Mouse (Mus musculus) ES-Bruce4 (cell line): ENCODE measurements around the gene Dennd4c. TPM values are rescaled to one million over a fixed set of nuclear protein-coding genes. Genes with fewer than 3 reads are reported as not detected.
A peak's percentile ranks its signal among the peaks of the same experiment; 100 is the strongest.

ENCODE experiments used
- H3K27ac ChIP-seq: 2 replicates; pipeline ENCODE4 v1.5.1; 2012; ENCODE audit warnings: low read length, inconsistent platforms; ENCODE audit not compliant: insufficient read depth
- H3K27me3 ChIP-seq: 2 replicates; pipeline ENCODE4 v1.6.1; 2012; ENCODE audit warnings: mild to moderate bottlenecking, low read length, inconsistent platforms; ENCODE audit not compliant: control insufficient read depth, poor library complexity, insufficient read depth, severe bottlenecking
- H3K36me3 ChIP-seq: 2 replicates; pipeline ENCODE4 v1.6.1; 2012; ENCODE audit warnings: inconsistent platforms, mild to moderate bottlenecking, low read length, moderate library complexity; ENCODE audit not compliant: control insufficient read depth, poor library complexity, insufficient read depth, severe bottlenecking
- H3K4me1 ChIP-seq: one replicate; pipeline ENCODE4 v1.8.1; 2011; ENCODE audit warnings: low read length; ENCODE audit not compliant: control insufficient read depth, insufficient read depth
- H3K4me3 ChIP-seq: 2 replicates; pipeline ENCODE4 v1.5.1; 2011; ENCODE audit warnings: low read depth, mild to moderate bottlenecking, low read length
- H3K9ac ChIP-seq: 2 replicates; pipeline ENCODE4 v1.6.1; 2012; ENCODE audit warnings: low read depth, mild to moderate bottlenecking, inconsistent platforms; ENCODE audit not compliant: poor library complexity, severe bottlenecking
- H3K9me3 ChIP-seq: replicated peaks from 2 replicates; pipeline ENCODE4 v1.6.1; 2012; ENCODE audit warnings: mild to moderate bottlenecking, low read length, inconsistent platforms; ENCODE audit not compliant: control insufficient read depth, poor library complexity, insufficient read depth, severe bottlenecking
- CTCF ChIP-seq: IDR thresholded peaks from one replicate; pipeline ENCODE4 v1.8.1; 2011; ENCODE audit warnings: low read depth, low read length
- EP300 ChIP-seq: IDR thresholded peaks from 2 replicates; pipeline ENCODE4 v1.6.1; 2011; ENCODE audit warnings: low read depth, low read length; ENCODE audit not compliant: insufficient read depth
- POLR2A ChIP-seq: IDR thresholded peaks from one replicate; pipeline ENCODE4 v1.8.1; 2011; ENCODE audit warnings: low read length; ENCODE audit not compliant: insufficient read depth
- polyA plus RNA-seq: library from polyadenylated mRNA; stranded (reverse); fragments of >200 nt; gene quantifications from 2 replicates; pipeline ENCODE4 v1.2.4, GENCODE M21; 2011; ENCODE audit warnings: low read depth; ENCODE audit not compliant: missing spikeins, insufficient read depth, insufficient read length

Dennd4c gene
- polyA plus RNA-seq, 1 experiment: 27.5 TPM

- H3K4me3 ChIP-seq: no peak overlapping the region
- TF ChIP-seq POLR2A (no peak), EP300 (no peak), CTCF (no peak)
- no peak overlapping the region for H3K27ac ChIP-seq
- H3K27me3 ChIP-seq: 0 out of 2 replicates have a peak, but pooled peaks cover 1% of the 10 kb centered on the region
- H3K9ac ChIP-seq: no peak overlapping the region
- H3K9me3 ChIP-seq: no peaks in the 10 kb centered on the region
- H3K4me1 ChIP-seq: peaks cover 2% of the 10 kb centered on the region
- H3K36me3 ChIP-seq: no peaks in the 10 kb centered on the region
These were observed 115.7 kb downstream of the Dennd4c start for GRCm38 (mm10) chr4:86864087-86864486.

DNA sequence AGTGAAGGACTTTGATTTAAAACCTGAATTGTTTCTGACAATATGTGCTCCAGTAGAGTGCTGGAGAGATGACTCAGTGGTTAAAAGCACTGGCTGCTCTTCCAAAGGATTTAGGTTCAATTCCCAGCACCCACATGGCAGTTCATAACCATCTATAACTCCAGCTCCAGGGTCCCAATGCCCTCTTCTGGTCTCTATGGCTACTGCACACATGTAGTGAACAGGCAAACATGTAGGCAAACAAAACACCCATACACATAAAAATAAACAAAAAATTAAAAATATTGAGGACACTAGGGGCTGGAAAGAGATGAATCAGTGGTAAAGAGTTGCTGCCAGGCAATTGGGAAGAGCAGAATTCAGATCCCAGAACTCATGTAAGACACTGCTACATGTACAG lies 123.6 kb downstream of the Dennd4c start:
- no peak overlapping the region for H3K27ac ChIP-seq
- no peaks in the 10 kb centered on the region for H3K36me3 ChIP-seq
- H3K9ac ChIP-seq: no peak overlapping the region
- peaks cover 7% of the 10 kb centered on the region for H3K27me3 ChIP-seq
- no peaks in the 10 kb centered on the region; the same call in 1 of the 2 replicates for H3K9me3 ChIP-seq
- no peak overlapping the region for H3K4me3 ChIP-seq
- no peaks in the 10 kb centered on the region for H3K4me1 ChIP-seq
- TF ChIP-seq POLR2A (no peak), EP300 (no peak), CTCF (no peak)

DNA sequence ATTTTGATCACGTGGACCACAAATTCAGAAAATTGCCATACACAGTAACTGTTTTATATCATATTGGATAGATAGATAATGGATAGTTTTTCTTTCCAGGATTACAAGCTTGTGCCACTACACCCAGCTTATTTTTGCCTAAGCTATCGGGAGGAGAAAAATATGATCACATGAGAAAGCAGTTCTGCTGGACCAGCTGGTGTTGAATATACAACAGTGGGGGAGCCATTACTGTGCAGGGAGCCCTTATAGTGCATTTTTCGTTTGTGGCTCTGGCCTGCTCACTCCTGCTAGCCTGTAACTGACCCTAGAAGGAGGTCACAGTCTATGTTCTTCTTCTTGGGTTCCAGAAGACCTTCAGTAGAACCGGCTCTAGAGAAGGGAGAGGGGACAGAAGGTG lies 124.7 kb downstream of the Dennd4c start:
- Histone ChIP-seq H3K9me3 (no peaks in the 10 kb centered on the region; the same call in 1 of the 2 replicates), H3K36me3 (no peaks in the 10 kb centered on the region), H3K27ac (no peak overlapping the region), H3K27me3 (peaks cover 7% of the 10 kb centered on the region), H3K4me3 (no peak overlapping the region), H3K4me1 (no peaks in the 10 kb centered on the region), H3K9ac (no peak overlapping the region)
- no peak for TF ChIP-seq EP300
- no peak for TF ChIP-seq POLR2A
- TF ChIP-seq CTCF: no peak

DNA sequence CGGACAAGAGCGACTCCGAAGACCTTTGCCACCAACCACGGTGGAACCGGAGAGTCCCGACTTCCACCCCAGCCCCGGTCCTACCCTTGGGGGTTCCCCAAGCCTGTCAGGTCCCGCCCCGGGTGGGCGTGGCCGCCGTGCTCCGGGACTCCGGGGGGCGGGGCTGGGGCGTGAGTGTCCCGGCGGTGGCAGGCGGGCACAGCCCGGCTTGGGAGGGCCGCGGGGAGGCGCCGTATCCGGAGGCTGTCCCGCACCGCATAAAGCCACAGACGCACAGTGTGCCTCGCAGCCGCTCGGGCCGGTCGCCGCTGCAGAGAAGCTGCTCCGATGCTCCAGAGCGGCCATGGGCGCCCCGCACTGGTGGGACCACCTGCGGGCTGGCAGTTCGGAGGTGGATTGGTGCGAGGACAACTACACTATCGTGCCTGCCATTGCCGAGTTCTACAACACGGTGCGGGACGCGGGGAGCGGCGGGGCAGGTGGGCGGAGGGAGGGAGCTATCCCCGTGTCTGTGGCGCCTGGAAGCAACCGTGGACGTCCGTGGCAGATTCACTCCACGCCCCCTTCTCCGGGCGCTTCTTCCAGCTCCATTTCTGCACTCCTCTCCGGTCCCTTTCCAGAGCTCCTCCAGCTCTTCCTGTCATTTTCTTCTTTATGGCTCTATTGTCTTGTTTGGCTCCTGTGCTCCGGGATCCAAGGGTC lies 125.9 kb downstream of the Dennd4c start, which contains the start of gene Acer2:
Gene Acer2 (plus strand): TSS at position 251 of the 702 bp plus-strand sequence.
- no peak for TF ChIP-seq CTCF
- TF ChIP-seq POLR2A: peak; percentile 46
- Histone ChIP-seq H3K9ac (peak within 1 kb of the TSS; percentile 46), H3K27me3 (peaks cover 4% of the 10 kb centered on the region), H3K4me1 (no peaks in the 10 kb centered on the region), H3K36me3 (no peaks in the 10 kb centered on the region), H3K9me3 (no peaks in the 10 kb centered on the region; the same call in 1 of the 2 replicates), H3K4me3 (peak within 1 kb of the TSS; percentile 89), H3K27ac (no peak within 1 kb of the TSS)

DNA sequence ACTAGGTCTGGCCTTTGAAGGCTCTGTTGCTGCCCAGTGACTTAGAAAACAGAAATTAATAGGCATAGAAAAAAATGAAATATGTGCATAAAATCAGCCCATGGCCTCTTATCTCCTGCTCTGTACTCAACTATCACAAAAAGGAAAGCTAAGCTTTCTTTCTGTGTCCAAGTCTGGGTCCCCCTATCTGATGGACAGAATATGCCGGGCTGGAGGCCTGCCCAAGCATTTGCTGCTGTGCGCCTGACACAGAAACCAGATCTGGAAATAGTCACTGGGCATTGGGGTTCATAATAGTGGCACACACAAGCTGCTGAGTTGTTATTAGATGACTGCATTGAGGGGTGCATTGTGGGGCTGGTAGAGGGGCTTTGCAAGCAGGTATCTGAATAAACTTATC lies 131.1 kb downstream of the Dennd4c start:
- Histone ChIP-seq H3K27ac (no peak overlapping the region), H3K9me3 (no peaks in the 10 kb centered on the region), H3K4me1 (no peaks in the 10 kb centered on the region), H3K4me3 (no peak overlapping the region), H3K27me3 (peaks cover 2% of the 10 kb centered on the region; the same call in 1 of the 2 replicates), H3K36me3 (no peaks in the 10 kb centered on the region), H3K9ac (no peak overlapping the region)
- TF ChIP-seq EP300 (no peak), POLR2A (no peak), CTCF (no peak)

DNA sequence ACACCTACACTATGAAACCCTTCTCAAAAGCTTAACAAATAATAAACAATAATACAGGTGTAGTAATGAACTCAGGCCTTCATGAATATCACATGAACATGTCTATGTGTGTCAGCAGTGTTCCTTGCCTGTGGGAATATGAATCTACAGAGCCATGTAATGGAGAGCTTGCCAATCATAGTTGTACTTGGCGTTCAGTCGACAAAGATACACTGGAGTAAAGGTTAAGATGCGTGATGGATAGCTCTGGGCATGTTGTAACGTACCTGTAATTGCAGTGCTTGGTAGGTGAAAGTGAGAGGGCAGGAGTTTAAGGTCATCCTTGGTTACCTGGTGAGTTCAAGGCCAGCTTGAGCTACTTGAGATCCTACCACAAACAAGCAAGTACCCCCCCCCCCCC lies 132.8 kb downstream of the Dennd4c start:
- Histone ChIP-seq H3K4me3 (no peak overlapping the region), H3K9me3 (no peaks in the 10 kb centered on the region), H3K27me3 (no peaks in the 10 kb centered on the region), H3K27ac (no peak overlapping the region), H3K36me3 (no peaks in the 10 kb centered on the region), H3K4me1 (no peaks in the 10 kb centered on the region), H3K9ac (no peak overlapping the region)
- no peak for TF ChIP-seq CTCF
- TF ChIP-seq EP300: no peak
- TF ChIP-seq POLR2A: no peak
